Mouse (Mus musculus): ENCODE data around the gene Fam129b. TPM values are rescaled to one million over a fixed set of nuclear protein-coding genes. Genes with fewer than 3 reads are reported as not detected.

Fam129b gene
- total and polyA plus RNA-seq, 2 experiments: 6.5 to 10.5 TPM

DNA sequence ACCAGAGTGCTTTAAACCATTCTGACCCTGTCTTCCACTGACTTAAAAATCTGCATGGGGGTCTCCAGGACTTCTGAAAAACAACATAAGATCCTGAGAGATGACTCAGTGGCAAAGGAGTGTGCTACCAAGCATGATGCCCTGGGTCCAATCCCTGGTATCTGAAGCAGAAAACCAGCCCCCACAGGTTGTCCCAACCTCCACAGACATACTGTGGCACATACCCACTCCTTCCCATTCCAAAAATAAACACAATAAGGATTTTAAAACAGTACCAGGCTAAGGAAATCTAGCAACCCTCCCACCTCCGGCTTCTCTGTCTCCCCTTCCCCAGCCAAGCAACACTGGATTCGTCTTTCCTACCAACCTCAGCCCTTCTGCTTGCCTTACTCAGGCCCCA is 36.7 kb upstream of the Fam129b start:
- Histone ChIP-seq H3K79me2 (ENCODE audit: control insufficient read depth, insufficient read depth, low read length) (no peaks in the 10 kb centered on the region), H3K9ac (ENCODE audit: low read depth, low read length) (no peak overlapping the region), H3K27ac (replicated peaks; ENCODE audit: insufficient read depth, low read depth, low read length) (no peak overlapping the region), H3K4me1 (ENCODE audit: control insufficient read depth, insufficient read depth, low read length) (peaks cover 2% of the 10 kb centered on the region; the same call in 1 of the 2 replicates), H3K27me3 (ENCODE audit: control insufficient read depth, insufficient read depth, low read length) (no peaks in the 10 kb centered on the region), H3K4me3 (ENCODE audit: insufficient read depth, low read depth, low read length) (no peak overlapping the region), H3K36me3 (ENCODE audit: control insufficient read depth, insufficient read depth, low read length) (no peaks in the 10 kb centered on the region)
- DNase-seq (ENCODE audit: extremely low read depth, low read depth, low spot score): no peak
- TF ChIP-seq CTCF (IDR thresholded peaks at IDR 0.05; ENCODE audit: low read depth, low read length): no peak
- no peak for TF ChIP-seq POLR2A (IDR thresholded peaks at IDR 0.05; ENCODE audit: extremely low read depth, insufficient read depth, low read length)
- WGBS: 82% methylated on average over 2 of the region's 2 CpGs

DNA sequence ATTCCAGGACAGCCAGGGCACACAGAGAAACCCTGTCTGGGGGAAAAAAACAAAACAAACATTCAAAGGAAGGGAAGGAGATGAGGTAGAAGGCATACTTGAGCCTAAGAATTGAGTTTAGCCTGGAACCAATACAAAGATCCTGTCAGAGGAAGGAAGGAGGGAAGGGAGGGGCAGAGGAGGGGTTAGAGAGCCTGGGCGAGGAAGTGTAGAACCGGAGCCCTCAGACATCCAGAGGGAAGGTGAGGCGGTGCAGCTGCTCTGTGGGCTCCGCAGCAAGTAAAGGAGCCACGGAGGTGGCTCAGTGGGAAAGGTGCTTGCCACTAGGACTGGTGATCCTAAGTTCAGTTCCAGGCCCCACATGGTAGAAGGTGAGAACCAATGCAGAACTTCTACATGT is 34.8 kb upstream of the Fam129b start:
- Histone ChIP-seq H3K4me3 (ENCODE audit: insufficient read depth, low read depth, low read length) (no peak overlapping the region), H3K4me1 (ENCODE audit: control insufficient read depth, insufficient read depth, low read length) (peaks cover 2% of the 10 kb centered on the region; the same call in 1 of the 2 replicates), H3K27me3 (ENCODE audit: control insufficient read depth, insufficient read depth, low read length) (no peaks in the 10 kb centered on the region), H3K36me3 (ENCODE audit: control insufficient read depth, insufficient read depth, low read length) (no peaks in the 10 kb centered on the region), H3K27ac (replicated peaks; ENCODE audit: insufficient read depth, low read depth, low read length) (no peak overlapping the region), H3K79me2 (ENCODE audit: control insufficient read depth, insufficient read depth, low read length) (no peaks in the 10 kb centered on the region), H3K9ac (ENCODE audit: low read depth, low read length) (no peak overlapping the region)
- DNase-seq (ENCODE audit: extremely low read depth, low read depth, low spot score): no peak
- WGBS: 54% methylated on average over 5 of the region's 5 CpGs
- TF ChIP-seq CTCF (IDR thresholded peaks at IDR 0.05; ENCODE audit: low read depth, low read length) (no peak), POLR2A (IDR thresholded peaks at IDR 0.05; ENCODE audit: extremely low read depth, insufficient read depth, low read length) (0 out of 2 replicates have a peak, but pooled peaks have one; percentile 13)

DNA sequence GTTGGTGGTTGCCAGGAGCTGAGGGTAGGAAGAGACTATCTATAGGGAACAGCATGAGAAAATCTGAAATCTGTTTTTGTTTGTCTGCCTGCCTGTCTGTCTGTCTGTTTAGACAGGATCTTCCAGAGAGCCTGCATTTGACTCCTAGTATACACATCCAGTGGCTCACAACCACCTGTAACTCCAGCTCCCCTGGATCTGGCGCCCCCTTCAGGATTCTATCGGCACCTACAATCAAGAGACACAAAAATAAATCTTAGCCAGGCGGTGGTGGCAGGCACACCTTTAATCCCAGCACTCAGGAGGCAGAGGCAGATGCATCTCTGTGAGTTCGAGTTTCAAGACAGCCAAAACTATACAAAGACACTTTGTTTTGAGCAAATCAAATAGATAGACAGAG is 33.4 kb upstream of the Fam129b start:
- no peak for DNase-seq (ENCODE audit: extremely low read depth, low read depth, low spot score)
- H3K36me3 ChIP-seq (ENCODE audit: control insufficient read depth, insufficient read depth, low read length): no peaks in the 10 kb centered on the region
- no peaks in the 10 kb centered on the region for H3K27me3 ChIP-seq (ENCODE audit: control insufficient read depth, insufficient read depth, low read length)
- peaks cover 6% of the 10 kb centered on the region; the same call in 1 of the 2 replicates for H3K4me1 ChIP-seq (ENCODE audit: control insufficient read depth, insufficient read depth, low read length)
- 54% methylated on average over 4 of the region's 4 CpGs for WGBS
- no peaks in the 10 kb centered on the region for H3K79me2 ChIP-seq (ENCODE audit: control insufficient read depth, insufficient read depth, low read length)
- H3K9ac ChIP-seq (ENCODE audit: low read depth, low read length): no peak overlapping the region
- TF ChIP-seq POLR2A (IDR thresholded peaks at IDR 0.05; ENCODE audit: extremely low read depth, insufficient read depth, low read length) (no peak), CTCF (IDR thresholded peaks at IDR 0.05; ENCODE audit: low read depth, low read length) (peak; percentile 27; the same call in 1 of the 2 replicates)
- no peak overlapping the region for H3K4me3 ChIP-seq (ENCODE audit: insufficient read depth, low read depth, low read length)
- no peak overlapping the region for H3K27ac ChIP-seq (replicated peaks; ENCODE audit: insufficient read depth, low read depth, low read length)

DNA sequence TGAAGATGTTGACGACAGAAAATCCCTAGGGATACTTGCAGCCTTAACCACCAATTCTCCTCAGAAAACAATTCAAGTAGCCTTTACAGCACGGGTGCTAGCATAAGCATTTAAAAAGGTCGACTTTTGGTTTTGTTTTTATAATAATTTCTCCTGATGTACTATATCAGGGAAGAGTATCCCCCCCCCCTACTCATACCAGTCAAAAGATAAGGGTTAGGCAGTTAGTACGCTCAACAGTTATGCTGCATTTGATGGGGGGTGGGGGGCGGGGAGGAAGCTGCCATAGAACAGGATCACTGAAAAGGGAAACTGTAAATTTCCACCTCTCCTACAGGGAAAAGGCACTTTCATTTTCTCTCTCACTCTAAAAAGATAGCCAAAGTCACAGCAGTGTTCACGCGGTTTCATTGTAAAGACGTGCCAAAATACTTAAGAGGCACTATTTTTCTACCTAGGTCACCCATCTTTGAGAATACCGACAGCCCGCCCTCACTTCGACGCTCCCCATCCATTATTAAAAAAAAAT is 30.3 kb upstream of the Fam129b start:
- Histone ChIP-seq H3K4me1 (ENCODE audit: control insufficient read depth, insufficient read depth, low read length) (peaks cover 4% of the 10 kb centered on the region; the same call in 1 of the 2 replicates), H3K27ac (replicated peaks; ENCODE audit: insufficient read depth, low read depth, low read length) (peak overlapping the region; percentile 37; the same call in 1 of the 2 replicates), H3K79me2 (ENCODE audit: control insufficient read depth, insufficient read depth, low read length) (no peaks in the 10 kb centered on the region), H3K27me3 (ENCODE audit: control insufficient read depth, insufficient read depth, low read length) (no peaks in the 10 kb centered on the region; the same call in 1 of the 2 replicates), H3K9ac (ENCODE audit: low read depth, low read length) (no peak overlapping the region), H3K4me3 (ENCODE audit: insufficient read depth, low read depth, low read length) (peak overlapping the region; percentile 86), H3K36me3 (ENCODE audit: control insufficient read depth, insufficient read depth, low read length) (no peaks in the 10 kb centered on the region)
- 25% methylated on average over 12 of the region's 12 CpGs for WGBS
- DNase-seq (ENCODE audit: extremely low read depth, low read depth, low spot score): no peak
- TF ChIP-seq POLR2A (IDR thresholded peaks at IDR 0.05; ENCODE audit: extremely low read depth, insufficient read depth, low read length) (no peak), CTCF (IDR thresholded peaks at IDR 0.05; ENCODE audit: low read depth, low read length) (no peak)

DNA sequence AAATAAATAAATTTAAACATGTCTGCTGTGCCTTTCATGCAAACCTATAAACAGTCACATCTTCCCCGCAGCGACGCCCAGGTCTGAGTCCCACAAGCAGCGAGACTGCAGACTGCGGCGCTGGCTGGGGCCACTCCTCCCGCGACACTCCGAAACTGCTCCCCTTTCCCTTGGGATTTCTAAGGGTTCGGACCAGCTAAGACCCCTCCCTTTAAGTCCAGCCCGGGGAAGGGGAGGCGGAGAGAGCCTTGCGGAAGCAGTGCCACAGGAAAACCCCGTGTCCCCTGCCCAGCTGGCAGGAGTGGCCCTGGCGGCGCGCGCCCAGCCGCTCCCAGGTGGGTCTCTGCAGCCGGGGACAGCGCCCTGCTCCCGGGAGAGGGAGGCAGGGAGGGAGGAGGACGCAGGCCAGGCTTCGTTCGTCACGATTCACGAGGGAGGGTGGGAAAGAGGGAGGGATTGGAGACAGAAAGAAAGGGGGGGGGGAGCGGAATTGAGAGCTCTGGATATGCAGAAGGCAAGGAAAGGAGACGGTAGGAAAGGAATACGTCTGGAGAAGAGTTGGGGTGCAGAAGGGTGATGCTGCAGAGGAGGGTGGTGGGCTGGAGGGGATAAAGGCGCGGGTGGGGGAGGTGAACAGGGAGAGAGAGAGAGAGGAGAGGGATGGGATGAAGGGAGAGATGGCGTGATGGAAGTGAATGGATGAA is 29.7 kb upstream of the Fam129b start:
- Histone ChIP-seq H3K36me3 (ENCODE audit: control insufficient read depth, insufficient read depth, low read length) (no peaks in the 10 kb centered on the region), H3K27ac (replicated peaks; ENCODE audit: insufficient read depth, low read depth, low read length) (peak overlapping the region; percentile 37), H3K79me2 (ENCODE audit: control insufficient read depth, insufficient read depth, low read length) (no peaks in the 10 kb centered on the region), H3K9ac (ENCODE audit: low read depth, low read length) (peak overlapping the region; percentile 87), H3K4me1 (ENCODE audit: control insufficient read depth, insufficient read depth, low read length) (peaks cover 4% of the 10 kb centered on the region; the same call in 1 of the 2 replicates), H3K4me3 (ENCODE audit: insufficient read depth, low read depth, low read length) (peak overlapping the region; percentile 86), H3K27me3 (ENCODE audit: control insufficient read depth, insufficient read depth, low read length) (no peaks in the 10 kb centered on the region; the same call in 1 of the 2 replicates)
- WGBS: under 1% methylated on average over 33 of the region's 33 CpGs
- TF ChIP-seq POLR2A (IDR thresholded peaks at IDR 0.05; ENCODE audit: extremely low read depth, insufficient read depth, low read length) (no peak), CTCF (IDR thresholded peaks at IDR 0.05; ENCODE audit: low read depth, low read length) (no peak)
- DNase-seq (ENCODE audit: extremely low read depth, low read depth, low spot score): no peak
